Mouse (Mus musculus): ENCODE measurements around the gene 4931422A03Rik. TPM values are rescaled to one million over a fixed set of nuclear protein-coding genes. Genes with fewer than 3 reads are reported as not detected.

The 4931422A03Rik gene
- polyA plus RNA-seq, 1 experiment from 2014 or later, result 2.0 TPM

DNA sequence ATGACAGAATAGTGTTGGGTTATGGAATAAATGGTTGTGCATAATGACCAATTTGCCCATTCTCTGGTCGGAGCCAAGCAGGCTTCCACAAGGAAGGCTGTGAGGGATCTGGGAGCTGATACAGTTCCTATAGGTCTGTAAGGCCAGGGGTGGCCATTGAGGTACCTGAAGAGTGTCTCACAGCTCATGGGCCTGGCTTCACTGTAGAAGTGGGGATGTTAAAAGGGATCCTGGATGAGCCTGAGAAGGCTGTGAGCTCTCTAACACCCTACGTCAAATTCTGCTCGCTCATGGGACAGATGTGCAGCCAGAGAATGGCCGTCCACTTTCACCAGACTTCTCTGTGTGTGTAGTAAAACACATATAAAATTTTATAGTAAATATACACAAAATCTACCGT lies 69.1 kb downstream of the 4931422A03Rik start:
- Histone ChIP-seq H3K4me1 (ENCODE audit: insufficient read depth, low read length) (no peaks in the 10 kb centered on the region), H3K9ac (replicated peaks; ENCODE audit: low read length) (no peak overlapping the region), H3K27ac (ENCODE audit: low read length) (no peak overlapping the region), H3K4me2 (replicated peaks; ENCODE audit: low read depth, low read length) (no peak overlapping the region), H3K27me3 (ENCODE audit: insufficient read depth, low read length) (no peaks in the 10 kb centered on the region), H3K36me3 (ENCODE audit: insufficient read depth, low read length) (no peaks in the 10 kb centered on the region), H3K4me3 (ENCODE audit: low read length) (no peak overlapping the region), H3K9me3 (ENCODE audit: low read length) (no peaks in the 10 kb centered on the region)
- 88% methylated on average over 5 of the region's 5 CpGs for WGBS
- ATAC-seq (ENCODE audit: low FRiP score, low TSS enrichment), result no peak

GRCm38 (mm10) chr2:103958634-103959033 lies 69.5 kb downstream of the 4931422A03Rik start:
- Histone ChIP-seq H3K27me3 (ENCODE audit: insufficient read depth, low read length) (no peaks in the 10 kb centered on the region), H3K4me3 (ENCODE audit: low read length) (no peak overlapping the region), H3K36me3 (ENCODE audit: insufficient read depth, low read length) (no peaks in the 10 kb centered on the region), H3K27ac (ENCODE audit: low read length) (no peak overlapping the region), H3K9me3 (ENCODE audit: low read length) (no peaks in the 10 kb centered on the region), H3K4me2 (replicated peaks; ENCODE audit: low read depth, low read length) (no peak overlapping the region), H3K4me1 (ENCODE audit: insufficient read depth, low read length) (no peaks in the 10 kb centered on the region), H3K9ac (replicated peaks; ENCODE audit: low read length) (no peak overlapping the region)
- 70% methylated on average over 3 of the region's 3 CpGs for WGBS
- ATAC-seq (ENCODE audit: low FRiP score, low TSS enrichment), result no peak

- no peaks in the 10 kb centered on the region for H3K27me3 ChIP-seq (ENCODE audit: insufficient read depth, low read length)
- no peaks in the 10 kb centered on the region for H3K9me3 ChIP-seq (ENCODE audit: low read length)
- no peak within 1 kb of the TSS for H3K27ac ChIP-seq (ENCODE audit: low read length)
- 66% methylated on average over 10 of the region's 10 CpGs for WGBS
- H3K4me3 ChIP-seq (ENCODE audit: low read length), result no peak within 1 kb of the TSS
- no peak within 1 kb of the TSS for H3K4me2 ChIP-seq (replicated peaks; ENCODE audit: low read depth, low read length)
- ATAC-seq (ENCODE audit: low FRiP score, low TSS enrichment), result no peak
- H3K4me1 ChIP-seq (ENCODE audit: insufficient read depth, low read length), result no peaks in the 10 kb centered on the region
- H3K36me3 ChIP-seq (ENCODE audit: insufficient read depth, low read length), result no peaks in the 10 kb centered on the region
- no peak within 1 kb of the TSS for H3K9ac ChIP-seq (replicated peaks; ENCODE audit: low read length)
Measured at GRCm38 (mm10) chr2:103957649-103958546, 70.3 kb downstream of the 4931422A03Rik start, which contains the start of gene Lmo2. TSS of gene Lmo2 (plus strand) at chr2:103957986.

DNA sequence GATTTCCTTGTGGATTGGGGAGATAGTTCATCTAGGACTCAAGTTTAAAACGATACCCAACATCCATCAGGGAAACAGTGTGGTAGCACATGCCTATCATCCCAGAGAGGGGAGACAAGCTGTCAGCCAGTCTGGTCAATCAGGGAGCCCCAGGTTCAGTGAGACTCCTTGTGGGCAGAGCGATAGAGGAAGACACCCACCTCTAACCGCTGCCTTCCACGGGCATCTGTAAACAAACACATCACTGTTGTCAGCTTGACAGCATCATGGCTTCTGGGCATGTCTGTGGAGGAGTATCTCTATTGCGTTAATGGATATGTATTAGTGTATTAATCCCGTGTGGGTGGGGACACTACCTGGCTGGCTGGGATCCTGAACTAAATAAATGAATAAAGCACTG lies 71.3 kb downstream of the 4931422A03Rik start:
- H3K27ac ChIP-seq (ENCODE audit: low read length), result no peak overlapping the region
- no peaks in the 10 kb centered on the region for H3K9me3 ChIP-seq (ENCODE audit: low read length)
- H3K36me3 ChIP-seq (ENCODE audit: insufficient read depth, low read length), result no peaks in the 10 kb centered on the region
- no peaks in the 10 kb centered on the region for H3K4me1 ChIP-seq (ENCODE audit: insufficient read depth, low read length)
- H3K27me3 ChIP-seq (ENCODE audit: insufficient read depth, low read length), result no peaks in the 10 kb centered on the region
- ATAC-seq (ENCODE audit: low FRiP score, low TSS enrichment), result no peak
- WGBS, result 87% methylated on average over 6 of the region's 6 CpGs
- H3K4me3 ChIP-seq (ENCODE audit: low read length), result no peak overlapping the region
- H3K4me2 ChIP-seq (replicated peaks; ENCODE audit: low read depth, low read length), result no peak overlapping the region
- no peak overlapping the region for H3K9ac ChIP-seq (replicated peaks; ENCODE audit: low read length)

- H3K9ac ChIP-seq (replicated peaks; ENCODE audit: low read length), result no peak overlapping the region
- ATAC-seq (ENCODE audit: low FRiP score, low TSS enrichment), result no peak
- H3K4me3 ChIP-seq (ENCODE audit: low read length), result no peak overlapping the region
- H3K36me3 ChIP-seq (ENCODE audit: insufficient read depth, low read length), result no peaks in the 10 kb centered on the region
- no peaks in the 10 kb centered on the region for H3K4me1 ChIP-seq (ENCODE audit: insufficient read depth, low read length)
- no peaks in the 10 kb centered on the region for H3K9me3 ChIP-seq (ENCODE audit: low read length)
- H3K27me3 ChIP-seq (ENCODE audit: insufficient read depth, low read length), result no peaks in the 10 kb centered on the region
- no peak overlapping the region for H3K4me2 ChIP-seq (replicated peaks; ENCODE audit: low read depth, low read length)
- H3K27ac ChIP-seq (ENCODE audit: low read length), result no peak overlapping the region
- WGBS, result 81% methylated on average over 3 of the region's 3 CpGs
Measured at GRCm38 (mm10) chr2:103955714-103956113, 72.4 kb downstream of the 4931422A03Rik start.

- H3K36me3 ChIP-seq (ENCODE audit: insufficient read depth, low read length), result no peaks in the 10 kb centered on the region
- H3K9me3 ChIP-seq (ENCODE audit: low read length), result no peaks in the 10 kb centered on the region
- no peaks in the 10 kb centered on the region for H3K27me3 ChIP-seq (ENCODE audit: insufficient read depth, low read length)
- WGBS, result 94% methylated on average over 6 of the region's 6 CpGs
- no peak overlapping the region for H3K4me3 ChIP-seq (ENCODE audit: low read length)
- no peak overlapping the region for H3K27ac ChIP-seq (ENCODE audit: low read length)
- no peak for ATAC-seq (ENCODE audit: low FRiP score, low TSS enrichment)
- H3K4me1 ChIP-seq (ENCODE audit: insufficient read depth, low read length), result no peaks in the 10 kb centered on the region
- no peak overlapping the region for H3K4me2 ChIP-seq (replicated peaks; ENCODE audit: low read depth, low read length)
- H3K9ac ChIP-seq (replicated peaks; ENCODE audit: low read length), result no peak overlapping the region
Measured at GRCm38 (mm10) chr2:103953050-103953835, 74.9 kb downstream of the 4931422A03Rik start.

DNA sequence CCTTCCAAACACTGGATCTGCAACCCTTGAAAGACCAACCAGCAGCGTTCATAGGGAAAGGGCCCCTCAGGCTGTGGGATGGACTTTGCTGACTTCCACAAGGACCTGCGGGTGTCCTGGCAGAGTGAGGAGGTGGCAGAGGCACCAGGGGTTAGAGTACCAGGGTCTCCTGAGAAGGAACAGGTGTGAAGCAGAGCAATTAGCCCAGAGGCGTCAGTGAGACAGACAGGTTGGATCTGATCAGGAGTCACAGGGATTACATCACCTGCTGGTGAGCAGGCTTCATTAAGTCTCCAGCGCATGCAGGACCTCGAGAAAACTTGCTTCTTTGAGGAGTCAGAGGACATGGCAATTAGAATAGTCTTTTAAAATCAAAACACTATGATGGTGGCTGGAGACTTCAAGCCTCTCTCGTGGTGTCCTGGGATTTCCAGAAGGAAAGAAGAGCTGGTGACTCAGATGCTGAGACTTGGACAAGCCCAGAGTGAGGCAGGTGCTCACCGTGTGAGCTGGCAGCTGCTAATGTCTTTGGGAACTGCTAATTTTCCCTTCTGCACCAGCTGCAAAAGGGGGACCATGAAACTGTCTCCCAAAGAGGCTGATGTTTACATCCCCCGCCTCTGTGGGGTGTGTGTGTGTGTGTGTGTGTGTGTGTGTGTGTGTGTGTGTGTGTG lies 80.0 kb downstream of the 4931422A03Rik start:
- ATAC-seq (ENCODE audit: low FRiP score, low TSS enrichment), result no peak; the same call in 1 of the 2 replicates
- no peaks in the 10 kb centered on the region for H3K27me3 ChIP-seq (ENCODE audit: insufficient read depth, low read length)
- no peak overlapping the region for H3K27ac ChIP-seq (ENCODE audit: low read length)
- no peak overlapping the region for H3K4me2 ChIP-seq (replicated peaks; ENCODE audit: low read depth, low read length)
- H3K4me3 ChIP-seq (ENCODE audit: low read length), result no peak overlapping the region
- WGBS, result 48% methylated on average over 8 of the region's 8 CpGs
- H3K36me3 ChIP-seq (ENCODE audit: insufficient read depth, low read length), result no peaks in the 10 kb centered on the region
- H3K9me3 ChIP-seq (ENCODE audit: low read length), result no peaks in the 10 kb centered on the region
- H3K9ac ChIP-seq (replicated peaks; ENCODE audit: low read length), result no peak overlapping the region
- H3K4me1 ChIP-seq (ENCODE audit: insufficient read depth, low read length), result no peaks in the 10 kb centered on the region

DNA sequence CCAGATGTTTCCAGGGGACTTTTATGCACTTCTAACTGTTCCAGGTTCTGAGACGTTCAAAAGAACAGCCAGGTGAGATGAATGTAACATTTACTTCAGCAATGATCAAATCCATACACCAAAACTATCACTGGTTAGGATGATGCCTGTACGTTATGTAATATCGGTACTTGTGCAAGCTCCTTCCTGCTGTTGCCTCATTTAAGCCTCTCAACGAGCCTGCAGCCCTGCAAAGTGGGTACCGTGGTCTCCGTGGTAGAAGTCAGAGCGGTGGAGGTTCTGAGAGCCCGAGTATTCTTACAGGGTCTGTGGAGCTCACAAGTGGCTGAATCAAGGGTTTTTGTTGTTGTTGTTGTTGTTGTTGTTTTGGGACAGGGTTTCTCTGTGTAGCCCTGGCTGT lies 81.3 kb downstream of the 4931422A03Rik start:
- WGBS, result 76% methylated on average over 8 of the region's 8 CpGs
- H3K9ac ChIP-seq (replicated peaks; ENCODE audit: low read length), result no peak overlapping the region
- H3K9me3 ChIP-seq (ENCODE audit: low read length), result no peaks in the 10 kb centered on the region
- H3K4me3 ChIP-seq (ENCODE audit: low read length), result no peak overlapping the region
- H3K27me3 ChIP-seq (ENCODE audit: insufficient read depth, low read length), result no peaks in the 10 kb centered on the region
- no peaks in the 10 kb centered on the region for H3K4me1 ChIP-seq (ENCODE audit: insufficient read depth, low read length)
- ATAC-seq (ENCODE audit: low FRiP score, low TSS enrichment), result no peak
- H3K4me2 ChIP-seq (replicated peaks; ENCODE audit: low read depth, low read length), result no peak overlapping the region
- no peaks in the 10 kb centered on the region for H3K36me3 ChIP-seq (ENCODE audit: insufficient read depth, low read length)
- no peak overlapping the region for H3K27ac ChIP-seq (ENCODE audit: low read length)

DNA sequence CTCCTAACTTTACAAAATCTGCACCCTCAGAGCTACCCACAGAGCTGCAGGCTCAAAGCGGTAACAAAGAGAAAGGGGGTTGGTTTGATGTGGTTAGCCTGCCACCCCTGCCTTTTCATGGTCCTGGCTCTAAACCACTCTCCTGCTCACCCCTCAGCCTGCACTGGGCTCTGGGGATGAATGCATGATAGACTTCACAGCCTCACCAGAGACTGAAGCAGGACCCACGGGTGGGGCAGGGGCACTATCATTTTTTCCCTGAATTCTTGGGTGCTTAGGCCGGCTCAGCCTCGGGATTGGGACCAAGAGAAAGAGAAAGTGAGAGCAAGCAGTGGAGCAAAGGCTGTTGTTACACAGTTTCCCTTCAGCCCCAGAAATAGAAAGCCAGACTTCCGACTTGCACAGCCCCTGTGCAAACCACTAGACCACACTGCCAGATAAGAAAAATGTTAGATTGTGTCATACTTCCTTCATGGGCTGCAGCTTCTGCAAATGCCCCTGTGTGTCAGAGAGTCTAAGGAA lies 82.5 kb downstream of the 4931422A03Rik start:
- Histone ChIP-seq H3K4me3 (ENCODE audit: low read length) (no peak overlapping the region), H3K9me3 (ENCODE audit: low read length) (no peaks in the 10 kb centered on the region), H3K27ac (ENCODE audit: low read length) (no peak overlapping the region), H3K9ac (replicated peaks; ENCODE audit: low read length) (no peak overlapping the region), H3K36me3 (ENCODE audit: insufficient read depth, low read length) (no peaks in the 10 kb centered on the region), H3K27me3 (ENCODE audit: insufficient read depth, low read length) (no peaks in the 10 kb centered on the region), H3K4me1 (ENCODE audit: insufficient read depth, low read length) (no peaks in the 10 kb centered on the region), H3K4me2 (replicated peaks; ENCODE audit: low read depth, low read length) (no peak overlapping the region)
- ATAC-seq (ENCODE audit: low FRiP score, low TSS enrichment), result no peak
- WGBS, result 82% methylated on average over 5 of the region's 5 CpGs
